Mouse (Mus musculus) limb, embryonic 14.5 days (tissue): ENCODE data around the gene Gm19410. TPM values are rescaled to one million over a fixed set of nuclear protein-coding genes. Genes with fewer than 3 reads are reported as not detected.

ENCODE experiments used
- ATAC-seq: fragments of 200-750 bp; cut with Nextera tagmentation; 2 replicates; pipeline ENCODE4 v1.8.0; 2017; ENCODE audit warnings: low read depth, moderate number of reproducible peaks, moderate TSS enrichment; ENCODE audit not compliant: low FRiP score
- DNase-seq: peaks from one replicate; pipeline ENCODE4 v3.0.0-alpha.2; 2015; ENCODE audit warnings: low spot score
- H3K27ac ChIP-seq: fragments of 300-500 bp; sonication (generic); replicated peaks from 2 replicates; pipeline ENCODE4 v1.5.1; 2014; ENCODE audit warnings: low read depth, mild to moderate bottlenecking, low read length, moderate library complexity, mixed read lengths
- H3K27me3 ChIP-seq: fragments of 300-500 bp; sonication (generic); 2 replicates; pipeline ENCODE4 v1.6.1; 2014; ENCODE audit warnings: low read length, mixed read lengths; ENCODE audit not compliant: control insufficient read depth, insufficient read depth
- H3K36me3 ChIP-seq: fragments of 300-500 bp; sonication (generic); 2 replicates; pipeline ENCODE4 v1.6.1; 2014; ENCODE audit warnings: mild to moderate bottlenecking, low read length, moderate library complexity, mixed read lengths; ENCODE audit not compliant: control insufficient read depth, insufficient read depth
- H3K4me1 ChIP-seq: fragments of 300-500 bp; sonication (generic); 2 replicates; pipeline ENCODE4 v1.6.1; 2014; ENCODE audit warnings: antibody characterized with exemption, low read length, mixed read lengths; ENCODE audit not compliant: control insufficient read depth, insufficient read depth
- H3K4me2 ChIP-seq: fragments of 300-500 bp; sonication (generic); replicated peaks from 2 replicates; pipeline ENCODE4 v1.6.1; 2014; ENCODE audit warnings: low read depth, mild to moderate bottlenecking, low read length, moderate library complexity; ENCODE audit not compliant: severe bottlenecking
- H3K4me3 ChIP-seq: fragments of 300-500 bp; sonication (generic); replicated peaks from 2 replicates; pipeline ENCODE4 v1.5.1; 2014; ENCODE audit warnings: low read length
- H3K9ac ChIP-seq: fragments of 300-500 bp; sonication (generic); 2 replicates; pipeline ENCODE4 v1.6.1; 2014; ENCODE audit warnings: mild to moderate bottlenecking, low read depth, low read length, moderate library complexity; ENCODE audit not compliant: severe bottlenecking
- H3K9me3 ChIP-seq: fragments of 300-500 bp; sonication (generic); 2 replicates; pipeline ENCODE4 v1.6.1; 2016; ENCODE audit warnings: low read length; ENCODE audit not compliant: control insufficient read depth
- POLR2A ChIP-seq: fragments of 200-500 bp; IDR thresholded peaks from 2 replicates; pipeline ENCODE4 v1.8.0; 2012; ENCODE audit warnings: inconsistent platforms, mild to moderate bottlenecking, moderate library complexity, borderline replicate concordance; ENCODE audit not compliant: insufficient read depth, insufficient read length; ENCODE audit errors: extremely low read depth
- WGBS: fragments of 180-500 bp; shearing (Covaris S2); extraction: QIAGEN DNeasy Blood & Tissue Kit; methylation state at CpG from one replicate; pipeline ENCODE4 v1.1.7; 2014; 5-methylcytosine and 5-hydroxymethylcytosine counted together
- microRNA-seq: library from miRNA; unstranded; fragments of <30 nt; microRNA quantifications from one replicate; pipeline ENCODE4, GENCODE M21; 2016
- polyA plus RNA-seq, 2 experiments: library from polyadenylated mRNA; depleted of rRNA in 1 of 2; stranded (reverse) in 1 of 2; unstranded in 1 of 2; fragments of >200 nt; fragmentation: Nextera tagmentation in 1 of 2; extraction: Ambion mirVana in 1 of 2; gene quantifications; 2 replicates each; pipeline versions ENCODE4 v1.2.1 to v1.2.3; 2012 to 2014

The Gm19410 gene
- polyA plus RNA-seq, 2 experiments: 0.03 to 0.06 TPM

GRCm38 (mm10) chr8:35773508-35773907 is 7.9 kb downstream of the Gm19410 start:
- ATAC-seq (no peak), DNase-seq (no peak)
- H3K9ac ChIP-seq: no peak overlapping the region
- H3K27me3 ChIP-seq: no peaks in the 10 kb centered on the region
- H3K27ac ChIP-seq: no peak overlapping the region
- H3K36me3 ChIP-seq: no peaks in the 10 kb centered on the region
- no peak overlapping the region for H3K4me2 ChIP-seq
- 35% methylated on average over 7 of the region's 7 CpGs for WGBS
- no peak overlapping the region for H3K4me3 ChIP-seq
- H3K9me3 ChIP-seq: no peaks in the 10 kb centered on the region
- H3K4me1 ChIP-seq: no peaks in the 10 kb centered on the region
- no peak for TF ChIP-seq POLR2A

Small RNA genes lying within 50 kb of the gene (microRNA-seq; reads per million reads assigned to microRNA genes)
- gene Gm44474: not detected
